ENCODE assay signal across 30 mouse cellular contexts in the genomic region with DNA sequence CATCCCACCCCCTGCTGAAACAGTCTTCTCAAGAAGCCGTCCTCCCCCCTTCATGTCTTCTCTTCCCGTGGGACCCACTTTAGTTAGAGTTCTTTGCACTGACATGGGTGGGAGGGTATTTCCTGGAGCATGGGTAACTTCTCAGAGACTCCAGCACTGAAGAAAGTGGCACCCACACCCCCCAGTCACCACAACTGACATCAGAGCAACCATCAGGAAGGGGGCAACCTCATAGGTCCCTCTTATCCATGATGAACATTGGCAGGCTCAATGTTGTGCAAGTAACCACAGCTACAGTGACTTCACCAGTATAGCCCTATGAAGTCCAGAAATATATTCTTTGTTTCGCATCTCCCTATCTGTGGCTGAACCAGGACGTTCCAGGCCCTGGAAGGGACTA. TPM values are rescaled to one million over a fixed set of nuclear protein-coding genes. Genes with fewer than 3 reads are reported as not detected.
DNase-seq lines count a peak whose midpoint lies in the region; ATAC-seq and TF ChIP-seq lines count a peak whose summit lies in the region.
"Had no signal": no experiment of that assay in that cellular context is flagged by ENCODE, and none has a peak within 500 bp of the region (broad histone marks: within the 10 kb centered on the region; RNA-seq: fewer than 3 reads in every experiment).

No protein-coding gene starts in this region.

- TF ChIP-seq POLR2A in CH12.LX (IDR thresholded peaks at IDR 0.05; ENCODE audit: low read depth, low read length): no peak

- dilution Hi-C loops in CH12.LX (cut with MboI; ENCODE audit: extremely low pct_ligation_motif_present, extremely low pct_unique_long_range_greater_than_20kb, low sequenced_read_pairs): no loop called here

- peaks cover 3 to 49% of the 10 kb centered on the region in 2 experiments; a peak in 3 of 4 replicates for H3K4me1 ChIP-seq in CH12.LX (ENCODE audit: control insufficient read depth in 1 of 2, insufficient read depth in 2 of 2)

- no peaks in the 10 kb centered on the region for H3K9me3 ChIP-seq in CH12.LX (replicated peaks; ENCODE audit: low read length)
- H3K9me3 ChIP-seq: embryonic facial prominence, embryonic 12.5 days; forebrain, embryonic 10.5 days; G1E; heart, embryonic 13.5 days; midbrain, embryonic 13.5 days had no signal

- no peak for TF ChIP-seq EP300 in CH12.LX (IDR thresholded peaks at IDR 0.05; ENCODE audit: low read length)

- in situ Hi-C loops in CH12.LX (cut with MboI; ENCODE audit: low pct_ligation_motif_present, low pct_unique_long_range_greater_than_20kb, low sequenced_read_pairs): no loop called here

- intact Hi-C loops in left cerebral cortex, postnatal 25 days (cut with DNase I): loop anchor here (10.0 kb wide), 1 partner anchor 741 kb away; a partner anchor contains a TSS

- peaks cover 30 to 60% of the 10 kb centered on the region in 2 experiments for H3K36me3 ChIP-seq in CH12.LX (replicated peaks in 1 of 2; ENCODE audit: control insufficient read depth in 1 of 2, insufficient read depth in 1 of 2, low read length in 1 of 2)

- peaks cover 10% of the 10 kb centered on the region for H3K79me2 ChIP-seq in CH12.LX (replicated peaks; ENCODE audit: control insufficient read depth, extremely low read depth, insufficient read depth, poor library complexity, severe bottlenecking)

- peak; percentile 84 for DNase-seq in 416B (ENCODE audit: low read depth)
- peak; percentile 45 for DNase-seq in CH12.LX (ENCODE audit: extremely low read depth)
- DNase-seq in left cerebral cortex, postnatal 25 days (ENCODE audit: low spot score in 2 of 2): no peak
- DNase-seq in left cerebral cortex, adult 18-20 months (ENCODE audit: low spot score in 2 of 2): no peak
- DNase-seq in kidney, adult 8-10 months: no peak
- DNase-seq: adrenal gland, postnatal 10 days; cerebellum, adult 11 months; cerebellum, adult 9-10 months; cerebellum, postnatal 36 days; embryo, embryonic 11 days; gastrocnemius, adult 2 months; gastrocnemius, postnatal 36 days; heart, adult 2 months; kidney, postnatal 14 days; left cerebral cortex, postnatal 4 days; lung, adult 2 months; lung, postnatal 10 days; right cerebral cortex, postnatal 25 days; spleen, adult 18-20 months; thymus, postnatal 36 days had no signal

- no peak overlapping the region for H3K4me2 ChIP-seq in CH12.LX (ENCODE audit: insufficient read depth, low read depth, poor library complexity, severe bottlenecking)
- H3K4me2 ChIP-seq: embryonic facial prominence, embryonic 12.5 days; heart, embryonic 13.5 days; hindbrain, embryonic 14.5 days; midbrain, embryonic 13.5 days had no signal

- TF ChIP-seq RAD21 in CH12.LX (IDR thresholded peaks at IDR 0.05; ENCODE audit: low read depth, low read length): no peak

- no peak for TF ChIP-seq CTCF in CH12.LX (conservative IDR thresholded peaks at IDR 0.05 in 1 of 2, IDR thresholded peaks at IDR 0.05 in 1 of 2; ENCODE audit: low read depth in 2 of 2, low read length in 2 of 2)

- peak; percentile 37 to 64; a peak in 2 of 4 replicates for ATAC-seq in hematopoietic stem cell, adult 5-6 weeks (replicated peaks in 1 of 2; ENCODE audit: insufficient read depth in 1 of 2, low FRiP score in 2 of 2, low TSS enrichment in 1 of 2, low read depth in 1 of 2, poor library complexity in 2 of 2, severe bottlenecking in 2 of 2)
- peak; percentile 82 for ATAC-seq in megakaryocyte progenitor cell, adult 5-6 weeks (replicated peaks; ENCODE audit: poor library complexity)
- ATAC-seq: forebrain, embryonic 16.5 days; midbrain, embryonic 13.5 days; Patski had no signal

- H3K27ac ChIP-seq in CH12.LX (ENCODE audit: insufficient read depth, low read depth): no peak overlapping the region
- H3K27ac ChIP-seq: embryonic facial prominence, embryonic 12.5 days; forebrain, embryonic 10.5 days; gastrocnemius, adult 2 months; heart, adult 2 months; heart, embryonic 13.5 days; hindbrain, embryonic 14.5 days; midbrain, embryonic 13.5 days had no signal

- H3K9ac ChIP-seq in CH12.LX (ENCODE audit: insufficient read depth, low read depth): no peak overlapping the region
- H3K9ac ChIP-seq: embryonic facial prominence, embryonic 12.5 days; heart, embryonic 13.5 days; hindbrain, embryonic 14.5 days; midbrain, embryonic 13.5 days had no signal

- no peaks in the 10 kb centered on the region for H3K27me3 ChIP-seq in CH12.LX (replicated peaks)
- H3K27me3 ChIP-seq: embryonic facial prominence, embryonic 12.5 days; heart, embryonic 13.5 days; midbrain, embryonic 13.5 days; Patski had no signal

- H3K4me3 ChIP-seq in CH12.LX (replicated peaks in 1 of 3; ENCODE audit: low read depth in 2 of 3, low read length in 2 of 3, poor library complexity in 1 of 3): no peak overlapping the region
- H3K4me3 ChIP-seq: embryonic facial prominence, embryonic 12.5 days; forebrain, embryonic 10.5 days; gastrocnemius, adult 2 months; heart, adult 2 months; heart, embryonic 13.5 days; midbrain, embryonic 13.5 days had no signal

TF ChIP-seq in CH12.LX, 34 proteins besides CTCF, POLR2A, EP300 and RAD21:
- TF ChIP-seq IRF4 (IDR thresholded peaks at IDR 0.05; ENCODE audit: low read depth, low read length) (no peak), UBTF (IDR thresholded peaks at IDR 0.05; ENCODE audit: low read depth, low read length) (no peak), ETS1 (conservative IDR thresholded peaks at IDR 0.05; ENCODE audit: low read depth, low read length) (0 out of 2 replicates have a peak, but pooled peaks have one; percentile 4), MAX (IDR thresholded peaks at IDR 0.05; ENCODE audit: low read length) (no peak), MAFK (IDR thresholded peaks at IDR 0.05; ENCODE audit: insufficient replicate concordance, low read length) (no peak), ZC3H11A (IDR thresholded peaks at IDR 0.05; ENCODE audit: low read depth, low read length) (no peak)

RNA-seq across cellular contexts. Expression of a gene that starts 6.1 kb away (rescaled TPM):
- total RNA-seq in CH12.LX (2012; rRNA removed): 14.5 and 20.2 TPM in 2 replicates
- 34.3 and 45.6 TPM in 2 replicates for total RNA-seq in CH12.LX (2014; rRNA removed)
- polyA plus RNA-seq in CH12.LX (2012; ENCODE audit: insufficient read length, low read depth): 21.9 and 27.4 TPM in 2 replicates
- 47.6 and 48.2 TPM in 2 replicates for total RNA-seq in hematopoietic stem cell, adult 5-6 weeks (2017)
- total RNA-seq in megakaryocyte progenitor cell, adult 5-6 weeks (2015): 42.9 and 46.0 TPM in 2 replicates
- total RNA-seq in megakaryocyte progenitor cell, adult 5-6 weeks (2017): 33.5 and 36.3 TPM in 2 replicates
- 10 to 100 TPM; 25.8 to 27.2 TPM for total RNA-seq in left cerebral cortex, postnatal 25 days (2021)
- 10 to 100 TPM; 23.8 to 28.9 TPM for total RNA-seq in left cerebral cortex, adult 18-20 months (2021)

RNA-seq across cellular contexts. Expression of a gene that starts 30.2 kb away (rescaled TPM):
- total RNA-seq in CH12.LX (2012; rRNA removed) (4.7 and 6.8 TPM in 2 replicates), CH12.LX (2014; rRNA removed) (0.46 and 0.51 TPM in 2 replicates)
- 1.1 TPM in 2 replicates for polyA plus RNA-seq in CH12.LX (2012; ENCODE audit: insufficient read length, low read depth)
- 1.8 and 2.8 TPM in 2 replicates for total RNA-seq in hematopoietic stem cell, adult 5-6 weeks (2017)
- total RNA-seq in megakaryocyte progenitor cell, adult 5-6 weeks (2015): 1.1 and 6.0 TPM in 2 replicates
- total RNA-seq in megakaryocyte progenitor cell, adult 5-6 weeks (2017): 1.2 and 3.2 TPM in 2 replicates
- 1 to 10 TPM; 3.0 to 3.5 TPM for total RNA-seq in left cerebral cortex, postnatal 25 days (2021)
- total RNA-seq in left cerebral cortex, adult 18-20 months (2021): 1 to 10 TPM; 3.7 to 5.9 TPM
- polyA plus RNA-seq: G1E had no signal

Comparison
In these comparisons a context has a peak if more than half of its experiments do, and no peak if none do; other contexts are left out.
1. DNase-seq: peak in 416B (single experiment) and CH12.LX (single experiment); none in left cerebral cortex, postnatal 25 days (0 of 2), left cerebral cortex, adult 18-20 months (0 of 2) and kidney, adult 8-10 months (0 of 2).